Mouse (Mus musculus): ENCODE results near the gene Rnaset2b. TPM values are rescaled to one million over a fixed set of nuclear protein-coding genes. Genes with fewer than 3 reads are reported as not detected.
"Not testable (repeated sequence)": the region's sequence is repeated elsewhere in the genome, so short reads cannot be mapped to it uniquely, and the experiment has no call there.

Gene Rnaset2b
- 100 to 1,000 TPM; 163 to 196 TPM for total RNA-seq (2021)
- polyA plus RNA-seq (2012; rRNA removed) = 166 and 246 TPM in 2 replicates
- long read RNA-seq, transcript Rnaset2b-201 (9 exons, 1,783 nt) = major isoform, 26 of 35 reads
- long read RNA-seq, partial matches to known transcripts = 9 of 35 reads
- long read RNA-seq, other reads (novel, unspliced or antisense) = 0 of 35 reads

DNA sequence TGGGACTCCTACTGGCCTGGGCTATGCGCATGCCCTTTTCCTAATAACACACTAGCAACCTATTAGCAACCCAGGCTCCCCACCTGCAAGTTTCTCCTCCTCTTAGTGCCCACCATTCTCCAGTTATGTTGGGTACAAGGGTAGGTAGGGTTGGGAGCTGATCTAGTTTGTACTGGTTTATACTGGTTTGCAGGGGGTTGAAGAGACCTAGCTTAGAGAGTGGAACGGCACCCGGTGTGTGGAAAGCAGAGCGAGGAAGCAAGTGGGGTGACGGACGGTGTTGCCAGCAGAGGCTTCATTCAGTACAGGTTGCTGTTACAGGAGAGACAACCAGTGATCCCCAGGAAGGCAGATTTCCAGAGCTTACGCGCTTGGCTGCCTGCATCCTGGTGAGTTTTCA is at the start of gene Rnaset2b:
Gene Rnaset2b (plus strand): TSS at position 301 of the 400 bp plus-strand sequence.
- 100% methylated on average over 1 of the region's 8 CpGs for WGBS
- H3K27me3 ChIP-seq (ENCODE audit: control insufficient read depth, insufficient read depth, low read length); H3K36me3 ChIP-seq (ENCODE audit: control insufficient read depth, insufficient read depth, low read length); intact Hi-C loops (cut with DNase I); H3K4me3 ChIP-seq; H3K9ac ChIP-seq (ENCODE audit: low read depth, low read length); DNase-seq; H3K27ac ChIP-seq; H3K79me2 ChIP-seq (replicated peaks; ENCODE audit: control insufficient read depth, insufficient read depth, low read length); H3K4me1 ChIP-seq (ENCODE audit: control insufficient read depth, insufficient read depth, low read length): not testable (repeated sequence)

DNA sequence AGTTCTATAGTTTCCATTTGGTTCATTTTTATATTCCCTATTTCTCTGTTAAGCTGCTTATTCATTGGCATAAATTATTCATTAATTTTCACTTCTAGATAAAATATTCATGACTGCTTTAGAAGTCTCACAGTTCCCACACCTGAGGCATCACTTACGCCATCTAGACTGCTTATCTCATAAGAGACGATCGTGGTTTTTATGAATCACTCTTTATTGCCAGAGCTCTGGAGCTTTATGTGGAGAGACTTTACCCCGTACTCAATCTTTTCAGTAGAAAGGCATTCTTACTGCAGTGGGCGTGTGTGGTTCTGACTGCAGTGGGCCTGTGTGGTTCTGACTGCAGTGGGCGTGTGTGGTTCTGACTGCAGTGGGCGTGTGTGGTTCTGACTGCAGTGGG is 38.8 kb upstream of the Rnaset2b start:
- H3K27me3 ChIP-seq (ENCODE audit: control insufficient read depth, insufficient read depth, low read length); H3K4me3 ChIP-seq; H3K79me2 ChIP-seq (replicated peaks; ENCODE audit: control insufficient read depth, insufficient read depth, low read length); H3K4me1 ChIP-seq (ENCODE audit: control insufficient read depth, insufficient read depth, low read length); H3K9ac ChIP-seq (ENCODE audit: low read depth, low read length); DNase-seq; H3K27ac ChIP-seq; H3K36me3 ChIP-seq (ENCODE audit: control insufficient read depth, insufficient read depth, low read length); intact Hi-C loops (cut with DNase I): not testable (repeated sequence)
- WGBS = 92% methylated on average over 7 of the region's 7 CpGs

DNA sequence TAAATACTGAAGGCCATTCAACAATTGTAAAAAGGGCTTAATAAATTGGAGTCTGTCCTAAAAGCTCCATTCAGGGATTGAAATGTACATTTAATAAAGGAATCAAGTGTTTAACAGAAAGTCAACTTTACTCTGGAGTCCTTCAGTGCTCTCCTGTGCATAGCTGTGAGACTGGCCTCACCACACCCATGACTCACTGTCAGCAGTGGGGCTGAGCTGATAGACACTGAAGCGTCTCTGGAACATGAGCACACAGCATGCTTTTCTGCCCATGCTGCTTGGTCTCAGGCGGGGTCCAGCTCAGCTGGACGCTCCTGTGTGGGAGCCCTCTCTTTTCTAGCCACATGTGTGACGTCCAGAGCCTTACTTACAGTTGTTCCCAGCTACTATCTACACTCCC is 27.9 kb upstream of the Rnaset2b start:
- DNase-seq; H3K4me3 ChIP-seq; H3K27me3 ChIP-seq (ENCODE audit: control insufficient read depth, insufficient read depth, low read length); H3K27ac ChIP-seq; H3K4me1 ChIP-seq (ENCODE audit: control insufficient read depth, insufficient read depth, low read length); H3K9ac ChIP-seq (ENCODE audit: low read depth, low read length); H3K79me2 ChIP-seq (replicated peaks; ENCODE audit: control insufficient read depth, insufficient read depth, low read length); H3K36me3 ChIP-seq (ENCODE audit: control insufficient read depth, insufficient read depth, low read length); intact Hi-C loops (cut with DNase I): not testable (repeated sequence)
- WGBS = no CpG with 5 or more reads among the region's 4 CpGs

DNA sequence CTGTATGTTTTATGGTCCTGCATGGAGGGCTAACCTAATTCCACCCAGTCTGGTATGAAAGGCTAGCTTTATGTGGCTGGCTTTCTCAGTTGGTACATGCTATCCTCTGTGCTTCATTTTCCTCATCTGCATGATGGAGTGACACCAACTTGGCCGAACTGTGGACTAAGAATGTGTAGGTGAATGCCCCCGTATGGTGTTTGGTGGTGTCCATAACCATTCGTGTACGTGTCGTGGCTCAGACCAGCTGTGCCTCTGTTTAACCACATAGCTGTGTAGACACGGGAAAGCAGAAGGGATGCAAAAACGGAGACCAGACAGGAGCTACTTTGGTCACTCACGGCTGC is 22.8 kb upstream of the Rnaset2b start:
- H3K27ac ChIP-seq; intact Hi-C loops (cut with DNase I); H3K4me3 ChIP-seq; H3K36me3 ChIP-seq (ENCODE audit: control insufficient read depth, insufficient read depth, low read length); DNase-seq; H3K4me1 ChIP-seq (ENCODE audit: control insufficient read depth, insufficient read depth, low read length); H3K9ac ChIP-seq (ENCODE audit: low read depth, low read length); H3K79me2 ChIP-seq (replicated peaks; ENCODE audit: control insufficient read depth, insufficient read depth, low read length); H3K27me3 ChIP-seq (ENCODE audit: control insufficient read depth, insufficient read depth, low read length): not testable (repeated sequence)
- no CpG with 5 or more reads among the region's 8 CpGs for WGBS

DNA sequence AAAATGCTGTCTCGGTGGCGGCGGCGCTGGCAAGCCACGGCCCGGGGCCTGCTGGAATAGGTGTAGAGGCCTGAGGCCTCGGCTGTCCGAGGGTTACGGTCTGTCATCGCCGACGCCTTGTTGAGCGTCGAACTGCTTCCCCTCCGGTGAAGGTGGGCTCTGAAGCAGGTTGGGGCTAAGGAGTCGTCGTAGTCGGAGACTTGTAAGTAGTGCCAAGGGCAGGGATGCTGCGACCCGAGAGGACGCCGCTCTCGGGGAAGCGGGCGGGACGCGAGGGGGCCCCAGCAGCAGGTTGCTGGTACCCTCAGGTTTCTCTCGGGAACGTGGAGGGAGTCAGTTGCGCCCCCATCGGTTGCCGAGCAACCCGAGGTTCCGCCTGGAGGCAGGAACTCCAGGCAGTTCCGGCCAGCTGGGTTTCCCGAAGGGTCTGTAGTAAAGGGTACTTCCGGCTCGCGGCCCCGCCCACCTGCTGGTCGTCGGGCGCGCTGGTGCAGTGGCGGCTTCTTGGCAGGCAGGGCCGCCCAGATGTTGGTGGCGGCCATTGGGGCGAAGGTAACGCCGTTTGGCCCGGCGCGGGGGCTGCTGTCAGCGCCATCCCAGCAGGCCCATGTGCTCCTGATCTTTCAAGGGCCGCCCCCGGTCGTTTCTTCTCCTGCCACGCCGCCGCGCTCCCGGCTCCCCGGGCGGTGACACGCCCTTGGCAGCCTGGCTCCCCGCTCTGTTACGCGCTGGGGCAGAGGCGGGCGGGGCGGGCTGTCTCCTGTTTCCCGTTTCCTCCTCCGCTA is 22.3 kb upstream of the Rnaset2b start, which contains the start of gene Rsph3b:
Gene Rsph3b (minus strand): TSS at position 699 of the 785 bp plus-strand sequence.
- Histone ChIP-seq H3K4me3 (peak within 1 kb of the TSS; percentile 76), H3K9ac (ENCODE audit: low read depth, low read length) (peak within 1 kb of the TSS; percentile 84), H3K27ac (peak within 1 kb of the TSS; percentile 91)
- H3K79me2 ChIP-seq (replicated peaks; ENCODE audit: control insufficient read depth, insufficient read depth, low read length); H3K27me3 ChIP-seq (ENCODE audit: control insufficient read depth, insufficient read depth, low read length); H3K4me1 ChIP-seq (ENCODE audit: control insufficient read depth, insufficient read depth, low read length); intact Hi-C loops (cut with DNase I); H3K36me3 ChIP-seq (ENCODE audit: control insufficient read depth, insufficient read depth, low read length): not testable (repeated sequence)
- peak; percentile 88 to 91 for DNase-seq
- under 1% methylated on average over 73 of the region's 73 CpGs for WGBS
- TF ChIP-seq POLR2A (IDR thresholded peaks at IDR 0.05; ENCODE audit: insufficient read depth, low read depth, low read length) (0 out of 2 replicates have a peak, but pooled peaks have one; percentile 28), CTCF (IDR thresholded peaks at IDR 0.05) (peak; percentile 27)

DNA sequence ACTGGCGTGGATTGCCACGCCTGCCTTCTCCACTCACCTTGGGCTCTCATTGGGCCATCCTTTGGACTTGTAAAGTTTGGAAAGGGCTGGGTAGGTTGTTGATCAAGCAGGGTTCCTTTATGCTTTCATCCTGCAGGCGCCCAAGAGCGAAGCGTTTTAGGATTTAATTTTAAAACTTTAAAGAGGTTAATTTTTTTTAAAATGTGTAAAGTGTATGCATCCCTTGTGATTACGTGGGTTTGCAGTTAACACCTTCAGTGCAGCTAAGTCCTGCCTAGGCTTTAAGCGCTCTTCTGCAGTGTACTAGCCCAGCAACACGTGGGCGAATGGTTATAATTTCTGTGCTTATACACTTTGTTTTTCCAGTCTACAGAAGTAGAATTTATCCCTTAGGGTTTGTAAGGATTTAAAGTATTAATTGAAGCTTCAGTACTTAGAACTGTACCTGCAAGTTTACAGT is 21.6 kb upstream of the Rnaset2b start:
- H3K27me3 ChIP-seq (ENCODE audit: control insufficient read depth, insufficient read depth, low read length); H3K79me2 ChIP-seq (replicated peaks; ENCODE audit: control insufficient read depth, insufficient read depth, low read length); H3K36me3 ChIP-seq (ENCODE audit: control insufficient read depth, insufficient read depth, low read length); H3K4me1 ChIP-seq (ENCODE audit: control insufficient read depth, insufficient read depth, low read length); DNase-seq; intact Hi-C loops (cut with DNase I): not testable (repeated sequence)
- peak overlapping the region; percentile 76 for H3K4me3 ChIP-seq
- H3K9ac ChIP-seq (ENCODE audit: low read depth, low read length) = peak overlapping the region; percentile 84; the same call in 1 of the 2 replicates
- peak overlapping the region; percentile 91 for H3K27ac ChIP-seq
- WGBS = 8% methylated on average over 9 of the region's 9 CpGs

DNA sequence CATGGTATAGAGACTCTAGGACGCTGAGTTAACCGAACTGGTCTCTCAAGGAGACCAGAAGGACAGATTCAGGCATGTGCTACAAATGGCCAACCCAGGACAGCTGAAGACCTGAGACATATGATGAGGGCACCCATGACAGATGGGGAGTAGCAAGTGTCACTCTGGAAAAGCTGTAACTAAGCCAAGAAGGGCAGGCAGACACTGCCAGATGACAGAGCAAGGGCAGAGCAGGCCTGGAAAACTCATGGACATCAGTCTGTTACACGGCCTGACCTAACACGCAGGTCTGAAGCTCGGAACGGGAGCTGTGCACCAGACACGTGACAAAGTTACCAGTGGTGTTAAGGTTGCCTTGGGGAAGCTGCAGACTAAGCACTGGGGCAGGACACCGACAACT is 11.6 kb upstream of the Rnaset2b start:
- H3K27ac ChIP-seq; H3K9ac ChIP-seq (ENCODE audit: low read depth, low read length); H3K4me1 ChIP-seq (ENCODE audit: control insufficient read depth, insufficient read depth, low read length); H3K79me2 ChIP-seq (replicated peaks; ENCODE audit: control insufficient read depth, insufficient read depth, low read length); H3K36me3 ChIP-seq (ENCODE audit: control insufficient read depth, insufficient read depth, low read length); H3K4me3 ChIP-seq; H3K27me3 ChIP-seq (ENCODE audit: control insufficient read depth, insufficient read depth, low read length); DNase-seq: not testable (repeated sequence)
- intact Hi-C loops (cut with DNase I) = loop anchor here (10.0 kb wide), 1 partner anchor 976 kb away; no protein-coding TSS in a partner anchor
- 61% methylated on average over 7 of the region's 8 CpGs for WGBS

DNA sequence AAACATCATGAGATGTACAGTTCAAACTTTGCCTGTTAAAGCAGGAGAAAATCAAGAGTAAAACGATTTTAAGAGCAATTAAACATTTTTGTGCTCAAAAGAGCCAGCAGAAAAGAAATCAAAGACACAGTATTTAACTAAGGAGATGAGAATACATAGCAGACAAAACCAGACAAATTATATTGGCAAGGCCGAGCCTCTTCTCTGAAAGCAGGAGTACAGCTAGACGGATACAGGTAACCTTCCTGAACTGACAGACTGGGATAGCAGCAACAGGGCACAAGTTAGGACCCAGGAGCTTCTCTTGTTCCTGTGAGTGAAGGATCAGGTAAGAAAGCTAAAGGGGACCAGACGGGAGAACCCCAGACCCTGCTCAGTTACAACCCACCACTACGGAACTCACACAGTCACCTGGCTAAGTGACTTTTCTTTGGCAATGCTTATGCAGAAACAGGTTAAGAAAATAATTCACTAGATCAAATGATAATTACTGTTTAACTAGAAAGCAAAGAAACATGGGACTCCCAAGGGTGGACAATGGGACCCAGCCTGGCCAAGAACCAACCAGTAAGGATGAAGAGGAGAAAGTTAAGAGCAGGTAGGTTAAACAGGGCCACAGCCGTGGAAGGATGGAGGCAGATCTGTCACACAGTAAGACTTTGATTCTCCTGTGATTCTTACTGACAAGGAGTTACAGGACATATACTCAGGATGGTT is 10.7 kb upstream of the Rnaset2b start:
- not testable (repeated sequence) for H3K27me3 ChIP-seq (ENCODE audit: control insufficient read depth, insufficient read depth, low read length); H3K4me1 ChIP-seq (ENCODE audit: control insufficient read depth, insufficient read depth, low read length); H3K4me3 ChIP-seq; H3K79me2 ChIP-seq (replicated peaks; ENCODE audit: control insufficient read depth, insufficient read depth, low read length); DNase-seq; H3K9ac ChIP-seq (ENCODE audit: low read depth, low read length); H3K27ac ChIP-seq; H3K36me3 ChIP-seq (ENCODE audit: control insufficient read depth, insufficient read depth, low read length)
- 67% methylated on average over 5 of the region's 6 CpGs for WGBS
- intact Hi-C loops (cut with DNase I) = loop anchor here (10.0 kb wide), 1 partner anchor 975 kb away; no protein-coding TSS in a partner anchor

DNA sequence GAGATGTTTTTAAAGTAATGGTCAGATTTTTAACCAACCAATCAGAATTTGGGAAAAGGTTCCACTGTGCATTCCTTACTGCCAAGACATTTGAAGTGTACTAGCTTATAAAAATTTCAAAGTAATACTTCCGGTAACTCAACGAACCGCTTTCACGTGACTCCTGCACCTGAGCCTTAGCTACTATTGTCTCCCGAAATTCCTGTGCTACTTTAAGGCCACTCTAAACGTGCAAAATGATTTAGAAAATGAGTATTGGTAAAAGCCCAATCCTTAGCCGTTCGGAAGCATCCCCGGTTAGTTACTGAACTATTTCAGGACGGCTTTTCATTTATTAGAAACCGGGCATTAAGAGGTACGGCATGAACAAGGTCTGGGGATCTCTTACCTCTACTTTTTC is 10.1 kb upstream of the Rnaset2b start:
- H3K9ac ChIP-seq (ENCODE audit: low read depth, low read length); H3K27me3 ChIP-seq (ENCODE audit: control insufficient read depth, insufficient read depth, low read length); DNase-seq; H3K36me3 ChIP-seq (ENCODE audit: control insufficient read depth, insufficient read depth, low read length); H3K79me2 ChIP-seq (replicated peaks; ENCODE audit: control insufficient read depth, insufficient read depth, low read length); intact Hi-C loops (cut with DNase I); H3K4me1 ChIP-seq (ENCODE audit: control insufficient read depth, insufficient read depth, low read length); H3K27ac ChIP-seq: not testable (repeated sequence)
- peak overlapping the region; percentile 46 for H3K4me3 ChIP-seq
- under 1% methylated on average over 12 of the region's 12 CpGs for WGBS

Data from heart, adult 2 months (tissue).